Mouse (Mus musculus) lung, postnatal 0 days (tissue): Measurements from ENCODE around the gene Med26.

ENCODE experiments used
- CTCF ChIP-seq: IDR thresholded peaks from 2 replicates; pipeline ENCODE4 v1.5.1; 2016; ENCODE audit warnings: antibody characterized with exemption, mild to moderate bottlenecking
- EP300 ChIP-seq: IDR thresholded peaks from 2 replicates; pipeline ENCODE4 v1.6.1; 2016; ENCODE audit warnings: antibody characterized with exemption, mild to moderate bottlenecking, control low read depth

DNA sequence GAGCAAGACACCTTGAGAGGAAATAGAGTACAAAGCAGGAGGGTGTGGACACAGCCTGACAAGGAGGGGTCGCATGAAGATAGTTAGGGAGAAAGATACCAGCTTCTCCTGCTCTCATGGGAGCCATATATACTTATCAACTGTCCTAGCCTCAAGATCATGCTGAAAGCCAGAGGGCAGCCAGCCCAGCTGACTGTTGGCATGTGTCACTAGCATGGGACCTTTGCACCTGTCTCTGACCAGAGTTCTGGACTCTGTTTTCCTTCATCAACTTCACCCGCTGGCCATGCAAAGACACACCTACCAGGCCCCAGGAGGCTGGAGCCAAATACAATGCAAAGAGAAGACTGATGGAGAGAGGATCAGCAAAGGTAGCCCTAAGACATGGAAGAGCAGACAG, 78.8 kb downstream of the Med26 start:
- TF ChIP-seq CTCF = no peak
- no peak for TF ChIP-seq EP300
